Mouse (Mus musculus) CH12.LX (cell line): ENCODE measurements around the gene Slfn2. TPM values are rescaled to one million over a fixed set of nuclear protein-coding genes. Genes with fewer than 3 reads are reported as not detected.

Experiments
- DNase-seq: peaks from one replicate; pipeline ENCODE4 v3.0.0-alpha.2; 2013; ENCODE audit errors: extremely low read depth
- H3K27ac ChIP-seq: 2 replicates; pipeline ENCODE4 v1.5.1; 2012; ENCODE audit warnings: low read depth, mild to moderate bottlenecking, control low read depth, moderate library complexity; ENCODE audit not compliant: insufficient read depth
- H3K27me3 ChIP-seq: replicated peaks from 2 replicates; pipeline ENCODE3; 2012; ENCODE audit warnings: inconsistent platforms
- H3K36me3 ChIP-seq, 2 experiments: replicated peaks in 1 of 2; 2 replicates each; pipeline versions ENCODE3 to v1.6.1; 2012; ENCODE audit warnings: inconsistent platforms in 1 of 2, low read length in 1 of 2, mild to moderate bottlenecking in 1 of 2, mixed read lengths in 1 of 2, moderate library complexity in 1 of 2; ENCODE audit not compliant: control insufficient read depth in 1 of 2, insufficient read depth in 1 of 2
- H3K4me1 ChIP-seq, 2 experiments: 2 replicates each; pipeline ENCODE4 v1.6.1; 2012; ENCODE audit warnings: inconsistent platforms in 1 of 2, moderate library complexity in 1 of 2; ENCODE audit not compliant: insufficient read depth in 2 of 2, control insufficient read depth in 1 of 2
- H3K4me2 ChIP-seq: 2 replicates; pipeline ENCODE4 v1.6.1; 2012; ENCODE audit warnings: low read depth, mild to moderate bottlenecking, control low read depth; ENCODE audit not compliant: poor library complexity, insufficient read depth, severe bottlenecking
- H3K4me3 ChIP-seq, 3 experiments: fragments of 150-350 bp in 1 of 3; sonication (generic) in 1 of 3; replicated peaks in 1 of 3; 2 replicates each; pipeline versions ENCODE3 to v1.5.1; 2011 to 2012; ENCODE audit warnings: low read depth in 2 of 3, low read length in 2 of 3, mild to moderate bottlenecking in 2 of 3, moderate library complexity in 2 of 3, control low read depth in 1 of 3, improper control_type of control experiment in 1 of 3, inconsistent platforms in 1 of 3, mixed read lengths in 1 of 3; ENCODE audit not compliant: poor library complexity in 1 of 3
- H3K79me2 ChIP-seq: replicated peaks from 2 replicates; pipeline ENCODE4 v1.6.1; 2012; ENCODE audit warnings: mild to moderate bottlenecking, moderate library complexity; ENCODE audit not compliant: control insufficient read depth, poor library complexity, insufficient read depth, severe bottlenecking; ENCODE audit errors: extremely low read depth
- H3K9ac ChIP-seq: 2 replicates; pipeline ENCODE4 v1.6.1; 2012; ENCODE audit warnings: low read depth, mild to moderate bottlenecking, control low read depth, moderate library complexity; ENCODE audit not compliant: insufficient read depth
- H3K9me3 ChIP-seq: replicated peaks from 2 replicates; pipeline ENCODE3; 2012; ENCODE audit warnings: low read length, inconsistent platforms, mixed read lengths
- BHLHE40 ChIP-seq: IDR thresholded peaks from 2 replicates; pipeline ENCODE4 v1.6.1; 2011; ENCODE audit warnings: mild to moderate bottlenecking, low read depth, low read length, improper control_type of control experiment
- CHD1 ChIP-seq: IDR thresholded peaks from 2 replicates; pipeline ENCODE4 v1.6.1; 2012; ENCODE audit warnings: low read depth, low read length, improper control_type of control experiment, inconsistent platforms
- CHD2 ChIP-seq: IDR thresholded peaks from 2 replicates; pipeline ENCODE4 v1.6.1; 2011; ENCODE audit warnings: low read length, improper control_type of control experiment
- CTCF ChIP-seq, 2 experiments: IDR thresholded peaks in 1 of 2; conservative IDR thresholded peaks in 1 of 2; 2 replicates each; pipeline ENCODE4 v1.5.1; 2011 to 2012; ENCODE audit warnings: low read depth in 2 of 2, low read length in 2 of 2, improper control_type of control experiment in 1 of 2, inconsistent platforms in 1 of 2, mild to moderate bottlenecking in 1 of 2, moderate library complexity in 1 of 2
- E2F4 ChIP-seq: IDR thresholded peaks from 2 replicates; pipeline ENCODE4 v1.6.1; 2011; ENCODE audit warnings: low read depth, low read length, improper control_type of control experiment; ENCODE audit not compliant: insufficient replicate concordance
- ELF1 ChIP-seq: IDR thresholded peaks from 2 replicates; pipeline ENCODE4 v1.6.1; 2014; ENCODE audit warnings: low read depth, mild to moderate bottlenecking, inconsistent platforms, low read length, improper control_type of control experiment
- EP300 ChIP-seq: IDR thresholded peaks from 2 replicates; pipeline ENCODE4 v1.6.1; 2011; ENCODE audit warnings: low read length, improper control_type of control experiment
- ETS1 ChIP-seq: conservative IDR thresholded peaks from 2 replicates; pipeline ENCODE4 v1.6.1; 2012; ENCODE audit warnings: low read depth, mild to moderate bottlenecking, inconsistent platforms, low read length, improper control_type of control experiment, moderate library complexity
- GABPA ChIP-seq: IDR thresholded peaks from 2 replicates; pipeline ENCODE4 v1.6.1; 2012; ENCODE audit warnings: low read depth, low read length, improper control_type of control experiment, inconsistent platforms; ENCODE audit not compliant: insufficient replicate concordance
- HCFC1 ChIP-seq: IDR thresholded peaks from 2 replicates; pipeline ENCODE4 v1.6.1; 2012; ENCODE audit warnings: low read depth, mild to moderate bottlenecking, inconsistent platforms, low read length, improper control_type of control experiment
- IRF4 ChIP-seq: IDR thresholded peaks from 2 replicates; pipeline ENCODE4 v1.6.1; 2014; ENCODE audit warnings: low read depth, mild to moderate bottlenecking, inconsistent platforms, low read length, improper control_type of control experiment
- JUN ChIP-seq: IDR thresholded peaks from 2 replicates; pipeline ENCODE4 v1.6.1; 2011; ENCODE audit warnings: low read depth, mild to moderate bottlenecking, low read length, improper control_type of control experiment, moderate library complexity; ENCODE audit not compliant: insufficient read depth
- JUND ChIP-seq: conservative IDR thresholded peaks from 2 replicates; pipeline ENCODE4 v1.6.1; 2011; ENCODE audit warnings: low read depth, low read length, improper control_type of control experiment
- KAT2A ChIP-seq: IDR thresholded peaks from 2 replicates; pipeline ENCODE4 v1.6.1; 2012; ENCODE audit warnings: low read length, improper control_type of control experiment, inconsistent platforms; ENCODE audit not compliant: insufficient replicate concordance
- MAFK ChIP-seq: IDR thresholded peaks from 2 replicates; pipeline ENCODE4 v1.6.1; 2011; ENCODE audit warnings: low read length, improper control_type of control experiment; ENCODE audit not compliant: insufficient replicate concordance
- MAX ChIP-seq: IDR thresholded peaks from 2 replicates; pipeline ENCODE4 v1.6.1; 2011; ENCODE audit warnings: low read length, improper control_type of control experiment
- MAZ ChIP-seq: IDR thresholded peaks from 2 replicates; pipeline ENCODE4 v1.6.1; 2012; ENCODE audit warnings: low read depth, mild to moderate bottlenecking, inconsistent platforms, low read length, improper control_type of control experiment, moderate library complexity
- MEF2A ChIP-seq: IDR thresholded peaks from 2 replicates; pipeline ENCODE4 v1.6.1; 2014; ENCODE audit warnings: low read depth, mild to moderate bottlenecking, inconsistent platforms, low read length, improper control_type of control experiment, borderline replicate concordance
- MXI1 ChIP-seq: IDR thresholded peaks from 2 replicates; pipeline ENCODE4 v1.6.1; 2011; ENCODE audit warnings: mild to moderate bottlenecking, low read depth, low read length, improper control_type of control experiment
- MYC ChIP-seq: IDR thresholded peaks from 2 replicates; pipeline ENCODE4 v1.6.1; 2011; ENCODE audit warnings: low read depth, mild to moderate bottlenecking, improper control_type of control experiment, low read length
- NELFE ChIP-seq: IDR thresholded peaks from 2 replicates; pipeline ENCODE4 v1.6.1; 2011; ENCODE audit warnings: low read depth, low read length, improper control_type of control experiment
- NRF1 ChIP-seq: IDR thresholded peaks from 2 replicates; pipeline ENCODE4 v1.6.1; 2014; ENCODE audit warnings: low read depth, mild to moderate bottlenecking, inconsistent platforms, low read length, improper control_type of control experiment, moderate library complexity
- PAX5 ChIP-seq: IDR thresholded peaks from 2 replicates; pipeline ENCODE4 v1.6.1; 2012; ENCODE audit warnings: low read length, inconsistent platforms, mixed read lengths
- POLR2A ChIP-seq: IDR thresholded peaks from 2 replicates; pipeline ENCODE4 v1.6.1; 2011; ENCODE audit warnings: low read depth, mild to moderate bottlenecking, improper control_type of control experiment, low read length
- POLR2AphosphoS2 ChIP-seq: IDR thresholded peaks from 2 replicates; pipeline ENCODE4 v1.6.1; 2011; ENCODE audit warnings: low read depth, low read length, improper control_type of control experiment
- RAD21 ChIP-seq: IDR thresholded peaks from 2 replicates; pipeline ENCODE4 v1.6.1; 2011; ENCODE audit warnings: low read depth, mild to moderate bottlenecking, low read length, improper control_type of control experiment, moderate library complexity
- RCOR1 ChIP-seq: conservative IDR thresholded peaks from 2 replicates; pipeline ENCODE4 v1.6.1; 2012; ENCODE audit warnings: low read depth, mild to moderate bottlenecking, inconsistent platforms, low read length, improper control_type of control experiment
- SIN3A ChIP-seq: IDR thresholded peaks from 2 replicates; pipeline ENCODE4 v1.6.1; 2012; ENCODE audit warnings: low read length, improper control_type of control experiment, inconsistent platforms
- SMC3 ChIP-seq: IDR thresholded peaks from 2 replicates; pipeline ENCODE4 v1.6.1; 2011; ENCODE audit warnings: low read depth, low read length, improper control_type of control experiment
- TBP ChIP-seq: conservative IDR thresholded peaks from 2 replicates; pipeline ENCODE4 v1.6.1; 2011; ENCODE audit warnings: low read depth, low read length, improper control_type of control experiment
- TCF12 ChIP-seq: IDR thresholded peaks from 2 replicates; pipeline ENCODE4 v1.6.1; 2014; ENCODE audit warnings: low read depth, mild to moderate bottlenecking, inconsistent platforms, low read length, improper control_type of control experiment
- UBTF ChIP-seq: IDR thresholded peaks from 2 replicates; pipeline ENCODE4 v1.6.1; 2012; ENCODE audit warnings: low read depth, mild to moderate bottlenecking, inconsistent platforms, low read length, improper control_type of control experiment, moderate library complexity
- USF1 ChIP-seq: IDR thresholded peaks from 2 replicates; pipeline ENCODE4 v1.6.1; 2014; ENCODE audit warnings: low read depth, mild to moderate bottlenecking, inconsistent platforms, low read length, improper control_type of control experiment
- USF2 ChIP-seq: conservative IDR thresholded peaks from 2 replicates; pipeline ENCODE4 v1.6.1; 2011; ENCODE audit warnings: low read depth, low read length, improper control_type of control experiment
- ZC3H11A ChIP-seq: IDR thresholded peaks from 2 replicates; pipeline ENCODE4 v1.6.1; 2012; ENCODE audit warnings: low read depth, mild to moderate bottlenecking, inconsistent platforms, low read length, improper control_type of control experiment
- ZKSCAN1 ChIP-seq: IDR thresholded peaks from 2 replicates; pipeline ENCODE4 v1.6.1; 2012; ENCODE audit warnings: low read depth, inconsistent platforms, low read length, improper control_type of control experiment, borderline replicate concordance
- ZMIZ1 ChIP-seq: IDR thresholded peaks from 2 replicates; pipeline ENCODE4 v1.6.1; 2012; ENCODE audit warnings: low read depth, mild to moderate bottlenecking, inconsistent platforms, low read length, improper control_type of control experiment
- ZNF384 ChIP-seq: IDR thresholded peaks from 2 replicates; pipeline ENCODE4 v1.6.1; 2012; ENCODE audit warnings: low read depth, low read length, improper control_type of control experiment, inconsistent platforms
- dilution Hi-C: fragments of 300-500 bp; cut with MboI; formaldehyde crosslinking; loops from 2 replicates; pipeline ENCODE4 v1.14.3; 2020; ENCODE audit warnings: low sequenced_read_pairs; ENCODE audit not compliant: extremely low pct_unique_long_range_greater_than_20kb, extremely low pct_ligation_motif_present
- in situ Hi-C: fragments of 300-500 bp; cut with MboI; formaldehyde crosslinking; loops from 3 replicates; pipeline ENCODE4 v1.14.3; 2019; ENCODE audit warnings: low sequenced_read_pairs, low pct_ligation_motif_present, low pct_unique_long_range_greater_than_20kb, mixed read lengths
- polyA plus RNA-seq: library from polyadenylated mRNA; unstranded; fragments of >175 nt; gene quantifications from 2 replicates; pipeline ENCODE4 v1.2.1, GENCODE M21; 2012; ENCODE audit warnings: low read depth; ENCODE audit not compliant: insufficient read length
- total RNA-seq, 2 experiments: library from RNA; depleted of rRNA; stranded (reverse); fragments of 300-350 nt in 1 of 2; fragments of >200 nt in 1 of 2; gene quantifications; 2 replicates each; pipeline ENCODE4 v1.2.3; 2012 to 2014

The Slfn2 gene
- total and polyA plus RNA-seq, 3 experiments = 112 to 241 (median 209) TPM

GRCm38 (mm10) chr11:83020621-83021020 is 44.3 kb upstream of the Slfn2 start, which contains the start of gene Slfn8:
Gene Slfn8, minus strand, starts transcription at chr11:83020810.
- Histone ChIP-seq H3K9me3 (no peaks in the 10 kb centered on the region), H3K27me3 (peaks cover 4% of the 10 kb centered on the region), H3K4me2 (peak within 1 kb of the TSS; percentile 86), H3K36me3 (no peaks in the 10 kb centered on the region), H3K4me1 (peaks cover 21 to 39% of the 10 kb centered on the region in 2 experiments; a peak in 3 of 4 replicates), H3K79me2 (no peaks in the 10 kb centered on the region; the same call in 1 of the 2 replicates), H3K4me3 (peak within 1 kb of the TSS; percentile 17 to 60 (median 42)), H3K27ac (peak within 1 kb of the TSS; percentile 80), H3K9ac (peak within 1 kb of the TSS; percentile 90)
- peak; percentile 87 for TF ChIP-seq BHLHE40
- TF ChIP-seq JUN = peak; percentile 38
- TF ChIP-seq POLR2AphosphoS2 = peak; percentile 15; the same call in 1 of the 2 replicates
- 0 out of 2 replicates have a peak, but pooled peaks have one; percentile 12 for TF ChIP-seq USF2
- TF ChIP-seq USF1 = no peak
- TF ChIP-seq MYC = peak; percentile 89; the same call in 1 of the 2 replicates
- TF ChIP-seq SIN3A = peak; percentile 85
- TF ChIP-seq UBTF = peak; percentile 31; the same call in 1 of the 2 replicates
- TF ChIP-seq ZNF384 = no peak
- TF ChIP-seq CHD1 = 0 out of 2 replicates have a peak, but pooled peaks have one; percentile 48
- TF ChIP-seq CHD2 = peak; percentile 72
- TF ChIP-seq RCOR1 = peak; percentile 77; the same call in 1 of the 2 replicates
- no peak for TF ChIP-seq ZKSCAN1
- 0 out of 2 replicates have a peak, but pooled peaks have one; percentile 38 for TF ChIP-seq MAFK
- peak; percentile 86; the same call in 1 of the 2 replicates for TF ChIP-seq MEF2A
- peak; percentile 66 for TF ChIP-seq POLR2A
- TF ChIP-seq E2F4 = no peak
- TF ChIP-seq MAX = peak; percentile 95
- TF ChIP-seq MAZ = no peak
- TF ChIP-seq JUND = no peak; the same call in 1 of the 2 replicates
- TF ChIP-seq RAD21 = peak; percentile 14
- no peak for TF ChIP-seq GABPA
- TF ChIP-seq HCFC1 = peak; percentile 54; the same call in 1 of the 2 replicates
- TF ChIP-seq TCF12 = peak; percentile 88
- no peak for TF ChIP-seq PAX5
- peak; percentile 91 for TF ChIP-seq EP300
- peak; percentile 42; the same call in 1 of the 2 replicates for TF ChIP-seq ELF1
- TF ChIP-seq CTCF (conservative IDR thresholded peaks at IDR 0.05 in 1 of 2, IDR thresholded peaks at IDR 0.05 in 1 of 2; ENCODE audit: low read depth in 2 of 2, low read length in 2 of 2) = no peak
- peak; percentile 82 for TF ChIP-seq TBP
- no peak for TF ChIP-seq KAT2A
- peak; percentile 94 for TF ChIP-seq IRF4
- peak; percentile 18; the same call in 1 of the 2 replicates for TF ChIP-seq NRF1
- peak; percentile 86; the same call in 1 of the 2 replicates for TF ChIP-seq MXI1
- peak; percentile 23; the same call in 1 of the 2 replicates for TF ChIP-seq SMC3
- peak; percentile 80; the same call in 1 of the 2 replicates for TF ChIP-seq ETS1
- 0 out of 2 replicates have a peak, but pooled peaks have one; percentile 56 for TF ChIP-seq ZMIZ1
- TF ChIP-seq NELFE = no peak
- no peak for TF ChIP-seq ZC3H11A
- DNase-seq = peak; percentile 87
- dilution Hi-C loops = no loop called here
- in situ Hi-C loops = no loop called here
